Mouse (Mus musculus) midbrain, embryonic 12.5 days (tissue): ENCODE data around the gene Prpsap1. TPM values are rescaled to one million over a fixed set of nuclear protein-coding genes. Genes with fewer than 3 reads are reported as not detected.
"Not testable (repeated sequence)": the region's sequence is repeated elsewhere in the genome, so short reads cannot be mapped to it uniquely, and the experiment has no call there.

Experiments
- ATAC-seq: fragments of 200-750 bp; cut with Nextera tagmentation; 2 replicates; pipeline ENCODE4 v1.8.0; 2017; ENCODE audit warnings: low read depth, moderate TSS enrichment, moderate library complexity; ENCODE audit not compliant: low FRiP score
- H3K27ac ChIP-seq: fragments of 300-500 bp; sonication (generic); replicated peaks from 2 replicates; pipeline ENCODE4 v1.5.1; 2016; ENCODE audit warnings: mild to moderate bottlenecking
- H3K27me3 ChIP-seq: fragments of 300-500 bp; sonication (generic); 2 replicates; pipeline ENCODE4 v1.6.1; 2016; ENCODE audit warnings: mild to moderate bottlenecking
- H3K36me3 ChIP-seq: fragments of 300-500 bp; sonication (generic); 2 replicates; pipeline ENCODE4 v1.6.1; 2016
- H3K4me1 ChIP-seq: fragments of 300-500 bp; sonication (generic); 2 replicates; pipeline ENCODE4 v1.6.1; 2016
- H3K4me2 ChIP-seq: fragments of 300-500 bp; sonication (generic); replicated peaks from 2 replicates; pipeline ENCODE4 v1.6.1; 2016; ENCODE audit warnings: mild to moderate bottlenecking, moderate library complexity
- H3K4me3 ChIP-seq: fragments of 300-500 bp; sonication (generic); 2 replicates; pipeline ENCODE4 v1.5.1; 2016; ENCODE audit warnings: mild to moderate bottlenecking
- H3K9ac ChIP-seq: fragments of 300-500 bp; sonication (generic); replicated peaks from 2 replicates; pipeline ENCODE4 v1.6.1; 2016; ENCODE audit warnings: mild to moderate bottlenecking, moderate library complexity
- H3K9me3 ChIP-seq: fragments of 300-500 bp; sonication (generic); 2 replicates; pipeline ENCODE4 v1.6.1; 2016; ENCODE audit warnings: mild to moderate bottlenecking
- WGBS: fragments of 180-500 bp; shearing (Covaris S2); methylation state at CpG from one replicate; pipeline ENCODE4 v1.1.7; 2016; 5-methylcytosine and 5-hydroxymethylcytosine counted together
- polyA plus RNA-seq: library from polyadenylated mRNA; unstranded; fragments of >200 nt; fragmentation: Nextera tagmentation; extraction: Ambion mirVana; gene quantifications from 2 replicates; pipeline ENCODE4 v1.2.1, GENCODE M21; 2016

Gene Prpsap1
- polyA plus RNA-seq, 1 experiment from 2014 or later, result 183 TPM

DNA sequence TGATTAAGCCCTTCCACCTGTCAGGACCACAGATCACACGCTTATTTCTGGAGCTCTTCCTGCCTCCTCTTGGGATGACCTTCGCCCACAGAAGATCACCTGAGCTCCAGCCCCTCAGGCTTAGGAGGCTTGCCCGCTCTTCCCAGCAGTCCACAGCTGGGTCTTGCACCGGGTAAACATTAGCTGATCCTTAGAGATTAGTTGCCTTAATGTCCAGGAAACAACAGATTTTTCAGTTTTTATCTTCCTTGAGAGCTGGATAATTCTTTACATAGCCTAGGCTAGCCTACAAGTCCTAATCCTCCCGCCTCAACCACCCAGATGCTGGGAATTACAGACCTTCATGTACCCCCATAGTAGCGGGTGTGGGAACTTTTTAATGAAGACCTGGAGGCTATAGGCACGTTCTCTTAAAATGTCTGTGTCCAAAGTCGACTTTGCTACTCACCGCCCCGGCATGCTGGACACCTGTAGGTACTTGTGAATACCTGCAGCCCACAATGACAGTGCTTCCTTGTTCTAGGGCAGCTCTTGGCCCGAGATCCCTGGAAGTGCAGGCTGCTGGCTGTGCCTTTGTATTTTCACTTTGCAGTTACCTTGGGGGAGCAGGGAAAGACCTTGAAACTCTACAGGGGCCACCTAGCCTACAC is 62.4 kb downstream of the Prpsap1 start:
- Histone ChIP-seq H3K27ac (no peak overlapping the region), H3K27me3 (peaks cover 11% of the 10 kb centered on the region; the same call in 1 of the 2 replicates), H3K4me1 (peaks cover 23% of the 10 kb centered on the region), H3K9me3 (no peaks in the 10 kb centered on the region), H3K4me3 (no peak overlapping the region), H3K4me2 (peak overlapping the region; percentile 26), H3K9ac (0 out of 2 replicates have a peak overlapping the region, but pooled peaks have one; percentile 4), H3K36me3 (peaks cover 9% of the 10 kb centered on the region)
- ATAC-seq, result no peak
- 43% methylated on average over 11 of the region's 11 CpGs for WGBS

DNA sequence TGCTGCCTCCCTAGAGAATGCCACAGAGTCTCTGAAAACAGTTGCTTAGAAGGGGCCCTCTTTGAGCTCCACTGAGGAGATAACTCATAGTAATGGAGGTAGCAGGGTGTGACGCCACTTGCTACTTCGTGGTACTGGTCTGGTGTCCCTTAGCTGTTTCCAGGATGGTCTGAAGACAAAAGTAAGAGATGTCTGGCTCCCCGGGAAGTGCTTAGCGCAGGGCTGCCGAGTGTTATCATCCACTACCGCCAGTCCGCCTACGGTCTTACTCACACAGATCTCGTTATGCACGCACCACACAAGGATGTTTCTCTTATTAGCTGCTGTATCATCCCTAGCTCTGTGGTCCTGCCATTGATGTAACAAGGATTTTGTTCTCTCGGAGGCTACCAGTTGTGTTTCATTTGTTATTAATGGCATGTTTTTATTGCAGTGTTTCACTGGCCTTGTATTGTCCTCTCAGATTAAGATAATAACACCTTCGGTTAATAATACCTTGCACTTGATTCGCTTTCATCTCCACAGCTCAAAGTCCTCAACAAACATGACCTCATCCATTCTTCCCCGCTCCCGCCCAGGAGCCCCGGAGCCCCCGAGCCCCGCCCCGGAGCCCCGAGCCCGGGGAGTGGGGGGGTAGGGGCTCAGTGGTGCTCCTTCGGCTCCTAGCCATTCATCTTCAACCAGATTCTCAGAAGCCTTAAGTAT is 63.1 kb downstream of the Prpsap1 start:
- H3K27ac ChIP-seq, result no peak overlapping the region
- peaks cover 11% of the 10 kb centered on the region; the same call in 1 of the 2 replicates for H3K27me3 ChIP-seq
- no peak overlapping the region for H3K4me3 ChIP-seq
- no peaks in the 10 kb centered on the region for H3K9me3 ChIP-seq
- peaks cover 16% of the 10 kb centered on the region for H3K4me1 ChIP-seq
- H3K4me2 ChIP-seq, result peak overlapping the region; percentile 26
- 0 out of 2 replicates have a peak overlapping the region, but pooled peaks have one; percentile 4 for H3K9ac ChIP-seq
- peaks cover 2% of the 10 kb centered on the region; the same call in 1 of the 2 replicates for H3K36me3 ChIP-seq
- ATAC-seq, result no peak
- WGBS, result 36% methylated on average over 22 of the region's 22 CpGs

DNA sequence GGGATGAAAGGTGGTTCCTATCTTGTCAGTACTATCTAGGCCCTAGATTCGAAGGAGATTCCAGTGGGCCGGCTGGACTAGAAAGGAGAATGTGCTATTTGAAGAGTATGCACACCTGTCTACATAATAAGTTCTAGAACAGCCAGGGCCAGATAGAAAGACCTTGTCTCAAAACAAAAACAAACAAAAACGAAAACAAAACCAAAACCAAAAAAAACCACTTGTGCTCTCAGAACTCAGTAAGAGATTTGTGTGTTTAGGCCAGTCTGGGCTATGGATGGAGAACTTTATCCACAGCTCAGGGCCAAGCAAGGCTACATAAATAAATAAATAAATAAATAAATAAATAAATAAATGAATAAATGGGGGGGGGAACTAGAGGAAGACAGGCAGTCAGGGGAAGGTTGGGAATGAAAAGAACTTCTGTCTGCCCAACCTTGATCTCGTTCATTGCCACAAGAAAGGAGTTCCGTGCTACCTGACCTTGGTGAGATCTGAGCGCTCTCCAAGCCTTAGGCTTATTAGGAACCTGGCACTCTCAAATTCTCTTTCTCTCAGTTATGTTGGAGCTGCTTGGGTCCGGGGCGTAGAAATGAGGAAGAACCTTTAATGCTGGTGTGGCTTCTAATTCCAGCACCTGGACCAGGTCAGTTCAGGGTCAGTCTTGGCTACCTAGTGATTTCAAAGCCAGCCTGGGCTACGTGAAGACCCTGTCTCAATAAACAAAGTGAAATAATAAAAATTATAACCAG is 64.0 kb downstream of the Prpsap1 start:
- Histone ChIP-seq H3K9ac (no peak overlapping the region), H3K36me3 (no peaks in the 10 kb centered on the region), H3K27me3 (peaks cover 11% of the 10 kb centered on the region; the same call in 1 of the 2 replicates), H3K4me1 (peaks cover 9% of the 10 kb centered on the region), H3K4me2 (no peak overlapping the region), H3K27ac (no peak overlapping the region), H3K4me3 (no peak overlapping the region), H3K9me3 (no peaks in the 10 kb centered on the region)
- ATAC-seq, result no peak
- WGBS, result 85% methylated on average over 9 of the region's 9 CpGs

DNA sequence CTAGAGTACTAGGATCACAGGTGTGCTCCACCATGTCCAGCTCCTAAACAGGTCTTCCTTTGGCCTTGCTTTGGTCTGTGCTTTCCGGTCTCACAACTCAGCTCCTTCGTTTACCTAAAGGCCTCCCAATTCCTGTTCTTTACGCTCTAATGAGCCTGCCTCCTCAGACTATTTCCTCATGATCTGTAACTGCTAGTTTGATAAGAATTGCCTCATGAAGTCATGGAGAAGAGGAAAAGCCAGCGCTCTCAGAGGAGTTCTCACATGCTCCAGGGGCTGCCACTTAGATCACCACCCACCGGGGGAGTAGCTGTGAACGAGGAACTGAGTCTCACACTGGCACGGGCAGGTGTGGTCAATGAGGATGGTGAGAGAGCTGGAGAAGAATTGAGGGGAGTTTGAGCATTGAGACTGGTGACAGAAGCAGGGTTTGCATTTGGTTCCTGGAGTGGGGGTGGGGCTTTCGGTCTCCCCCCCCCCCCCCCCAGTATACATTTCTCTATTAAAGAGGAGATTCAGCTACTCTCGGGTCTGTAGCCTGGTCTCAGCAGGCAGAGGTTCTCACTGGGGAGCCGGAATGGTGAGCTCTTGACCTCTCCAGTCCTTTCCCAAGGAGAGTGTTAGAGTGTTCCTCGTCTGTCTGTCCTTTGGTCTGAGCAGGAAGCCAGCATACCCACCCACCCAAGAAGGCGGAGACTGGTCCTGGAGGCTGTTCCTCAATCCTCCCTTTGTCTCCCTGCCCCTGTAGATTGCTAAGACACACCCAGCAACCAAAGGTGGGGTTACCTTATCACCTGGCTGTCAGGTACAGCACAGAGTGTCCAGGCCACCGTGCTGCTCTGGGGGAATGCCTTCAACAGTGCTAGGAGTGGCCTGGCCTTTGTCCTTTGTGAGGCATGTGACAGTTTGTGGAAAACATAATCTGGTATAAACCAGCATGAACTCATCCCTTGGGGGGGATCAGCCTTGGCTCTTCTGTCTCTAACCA is 64.8 kb downstream of the Prpsap1 start:
- peaks cover 11% of the 10 kb centered on the region; the same call in 1 of the 2 replicates for H3K27me3 ChIP-seq
- H3K4me2 ChIP-seq, result no peak overlapping the region
- H3K36me3 ChIP-seq, result no peaks in the 10 kb centered on the region
- peaks cover 8% of the 10 kb centered on the region; the same call in 1 of the 2 replicates for H3K4me1 ChIP-seq
- no peaks in the 10 kb centered on the region for H3K9me3 ChIP-seq
- H3K27ac ChIP-seq, result no peak overlapping the region
- no peak overlapping the region for H3K4me3 ChIP-seq
- 58% methylated on average over 12 of the region's 13 CpGs for WGBS
- ATAC-seq, result no peak
- H3K9ac ChIP-seq, result no peak overlapping the region

DNA sequence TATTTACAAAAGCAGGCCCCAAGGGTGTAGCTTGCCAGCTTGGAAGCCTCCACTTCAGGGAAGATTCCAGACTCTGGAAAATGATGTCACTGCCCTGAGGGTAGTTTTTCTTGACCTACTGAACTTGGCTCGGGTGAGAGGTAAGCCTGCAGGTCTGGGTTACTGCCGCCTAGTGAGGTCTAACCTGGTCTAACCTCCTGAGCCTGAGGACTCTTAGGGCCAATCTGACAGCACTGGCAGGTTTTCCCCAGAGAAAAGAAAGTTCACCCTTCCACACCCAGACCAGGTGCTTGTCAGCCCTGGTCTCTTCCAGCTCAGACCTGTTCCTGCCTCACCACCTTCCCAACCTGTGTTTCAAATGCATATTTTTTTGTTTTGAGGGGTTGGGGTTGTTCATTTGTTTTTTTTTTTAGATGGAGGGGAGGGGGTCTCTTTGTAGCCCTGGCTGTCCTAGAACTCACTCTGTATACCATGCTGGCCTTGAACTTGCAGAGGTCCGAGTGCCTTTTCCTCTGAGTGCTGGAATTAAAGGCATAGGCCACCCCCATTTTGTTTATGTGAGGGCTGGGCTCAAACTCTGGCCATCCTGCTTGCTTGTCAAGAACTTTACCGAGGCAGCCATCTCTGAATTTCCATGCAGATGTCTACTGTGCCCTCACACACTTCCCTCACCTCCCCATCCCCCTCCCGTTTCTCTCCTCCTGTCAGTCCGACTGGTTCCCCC is 67.0 kb downstream of the Prpsap1 start:
- Histone ChIP-seq H3K4me3 (no peak overlapping the region), H3K27me3 (peaks cover 14% of the 10 kb centered on the region; the same call in 1 of the 2 replicates), H3K27ac (no peak overlapping the region), H3K4me1 (0 out of 2 replicates have a peak, but pooled peaks cover 4% of the 10 kb centered on the region), H3K36me3 (no peaks in the 10 kb centered on the region), H3K9ac (no peak overlapping the region), H3K9me3 (no peaks in the 10 kb centered on the region), H3K4me2 (no peak overlapping the region)
- 77% methylated on average over 6 of the region's 6 CpGs for WGBS
- ATAC-seq, result no peak

DNA sequence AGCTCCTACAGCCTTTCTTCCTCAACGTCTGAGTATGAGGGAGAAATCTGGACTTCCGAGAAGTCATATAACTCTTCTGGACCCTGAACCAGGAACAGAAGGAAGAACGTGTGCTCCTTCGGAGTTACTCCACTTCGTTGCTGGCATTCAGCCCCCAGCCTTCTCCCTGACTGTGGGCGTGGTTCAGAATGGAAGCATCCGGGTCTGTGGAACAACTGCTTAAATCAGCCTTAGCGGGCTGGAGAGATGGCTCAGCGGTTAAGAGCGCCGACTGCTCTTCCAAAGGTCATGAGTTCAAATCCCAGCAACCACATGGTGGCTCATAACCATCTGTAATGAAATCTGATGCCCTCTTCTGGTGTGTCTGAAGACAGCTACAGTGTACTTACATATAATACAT is 67.7 kb downstream of the Prpsap1 start:
- ATAC-seq, H3K4me2 ChIP-seq, H3K27ac ChIP-seq, H3K4me1 ChIP-seq, H3K9me3 ChIP-seq, H3K36me3 ChIP-seq, H3K4me3 ChIP-seq, H3K9ac ChIP-seq: not testable (repeated sequence)
- H3K27me3 ChIP-seq, result peaks cover 10% of the 10 kb centered on the region; the same call in 1 of the 2 replicates
- 91% methylated on average over 11 of the region's 11 CpGs for WGBS

DNA sequence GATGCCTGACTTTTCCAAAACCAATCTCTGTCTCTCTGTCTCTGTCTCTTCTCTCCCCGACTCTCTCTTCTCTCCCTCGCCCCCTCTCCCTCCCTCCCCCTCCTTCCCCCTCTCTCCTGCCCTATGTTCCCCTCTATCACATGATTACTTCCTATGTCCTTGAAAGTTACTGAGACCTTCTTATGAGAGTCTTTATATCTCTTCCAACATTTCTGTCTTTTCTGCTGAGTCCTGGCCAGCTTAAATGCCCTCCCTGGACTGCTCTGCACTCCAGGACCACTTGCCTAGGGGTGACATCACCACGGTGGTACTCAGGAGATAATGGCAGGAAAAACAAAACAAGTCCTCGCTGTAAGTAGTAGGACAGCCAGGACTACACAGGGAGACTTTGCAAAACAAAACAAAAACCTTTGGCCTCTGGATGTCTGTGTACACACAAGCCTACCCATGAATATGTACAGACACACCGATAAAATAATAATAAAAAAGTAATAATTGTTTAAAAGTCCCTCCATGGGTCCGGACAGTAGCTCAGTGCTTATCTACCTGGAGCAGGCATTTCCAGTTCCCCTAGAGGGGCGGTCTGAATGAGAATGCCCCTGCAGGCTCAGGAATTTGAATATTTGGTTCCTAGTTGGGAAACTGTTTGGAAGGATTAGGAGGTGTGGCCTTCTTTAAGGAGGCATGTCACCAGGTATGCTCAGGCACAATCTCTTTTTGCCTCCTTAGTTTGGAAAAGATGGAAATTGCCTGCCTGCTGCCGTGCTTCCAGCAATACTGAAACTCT is 69.2 kb downstream of the Prpsap1 start:
- Histone ChIP-seq H3K36me3 (no peaks in the 10 kb centered on the region), H3K27me3 (0 out of 2 replicates have a peak, but pooled peaks cover 3% of the 10 kb centered on the region), H3K27ac (no peak overlapping the region), H3K9me3 (no peaks in the 10 kb centered on the region), H3K4me2 (no peak overlapping the region), H3K9ac (no peak overlapping the region), H3K4me3 (no peak overlapping the region), H3K4me1 (no peaks in the 10 kb centered on the region)
- WGBS, result 54% methylated on average over 8 of the region's 8 CpGs
- no peak for ATAC-seq

DNA sequence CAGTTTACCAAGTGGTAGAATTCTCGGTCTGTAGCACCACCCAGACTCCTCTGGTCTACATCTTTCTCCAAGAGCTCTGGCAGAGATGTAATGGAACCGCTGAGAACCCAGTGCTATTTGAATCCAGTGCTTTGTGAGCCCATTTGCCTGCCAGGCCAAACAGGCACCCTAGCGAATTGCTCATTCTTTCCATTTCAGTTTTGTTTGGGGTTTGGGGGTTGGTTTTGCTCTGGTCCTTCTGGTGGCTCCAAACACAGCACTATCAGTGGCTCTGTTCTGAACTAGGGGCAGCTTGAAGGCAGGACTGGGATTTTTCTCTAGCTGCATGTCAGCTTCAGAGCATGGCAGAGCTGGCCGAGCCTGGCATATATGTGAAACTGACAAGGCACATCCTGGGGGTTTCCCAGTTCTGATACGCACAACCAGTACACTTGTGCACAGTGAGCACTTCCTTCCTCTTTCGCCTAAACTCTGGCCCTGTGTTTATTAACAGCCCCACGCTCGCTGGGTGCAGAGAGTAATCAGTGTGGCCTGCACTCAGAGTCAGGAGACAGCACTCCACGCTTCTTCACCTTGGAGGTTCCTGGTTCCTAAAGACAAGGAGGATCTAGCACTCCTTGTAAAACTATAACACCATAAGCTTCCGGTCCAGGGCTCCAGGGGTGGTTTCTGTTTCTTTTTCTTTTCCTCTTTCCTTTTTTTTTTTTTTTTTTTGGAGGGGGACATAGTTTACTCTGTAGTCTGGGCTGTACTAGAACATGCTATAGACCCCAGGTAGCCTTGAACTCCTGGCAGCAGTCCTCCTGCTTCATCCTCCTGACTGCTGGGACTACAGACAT is 70.0 kb downstream of the Prpsap1 start:
- Histone ChIP-seq H3K4me1 (no peaks in the 10 kb centered on the region), H3K4me3 (no peak overlapping the region), H3K27me3 (0 out of 2 replicates have a peak, but pooled peaks cover 3% of the 10 kb centered on the region), H3K9me3 (no peaks in the 10 kb centered on the region), H3K4me2 (no peak overlapping the region), H3K27ac (no peak overlapping the region), H3K36me3 (no peaks in the 10 kb centered on the region), H3K9ac (no peak overlapping the region)
- 82% methylated on average over 10 of the region's 10 CpGs for WGBS
- ATAC-seq, result no peak

DNA sequence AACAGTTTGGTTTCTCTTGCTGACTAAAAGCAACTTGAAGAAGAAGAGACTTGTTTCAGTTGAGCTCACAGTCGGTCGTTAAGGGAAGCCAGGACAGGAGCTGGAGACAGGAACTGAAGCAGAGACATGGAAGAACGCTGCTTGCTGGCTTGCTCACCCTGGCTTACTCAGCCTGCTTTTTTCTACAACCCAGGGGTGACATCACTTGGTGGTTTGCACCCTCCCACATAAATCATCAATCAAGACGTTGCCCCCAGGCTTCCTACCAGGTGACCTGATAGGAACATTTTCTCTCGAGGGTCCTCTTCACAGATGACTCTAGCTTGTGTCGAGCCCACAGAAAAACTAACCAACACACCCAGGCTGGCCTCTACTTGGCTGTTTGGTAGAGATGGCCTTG is 70.8 kb downstream of the Prpsap1 start:
- Histone ChIP-seq H3K4me1 (0 out of 2 replicates have a peak, but pooled peaks cover 4% of the 10 kb centered on the region), H3K4me2 (no peak overlapping the region), H3K9me3 (no peaks in the 10 kb centered on the region), H3K9ac (no peak overlapping the region), H3K27ac (no peak overlapping the region), H3K4me3 (no peak overlapping the region), H3K36me3 (no peaks in the 10 kb centered on the region), H3K27me3 (0 out of 2 replicates have a peak, but pooled peaks cover 3% of the 10 kb centered on the region)
- WGBS, result 89% methylated on average over 6 of the region's 6 CpGs
- no peak for ATAC-seq
